Mouse (Mus musculus) bone marrow macrophage, adult 2 months (primary cell): ENCODE measurements around the gene Txnrd1.

Source experiments
- CTCF ChIP-seq: IDR thresholded peaks from 2 replicates; pipeline ENCODE4 v1.5.1; 2012; ENCODE audit warnings: low read depth, mild to moderate bottlenecking, low read length, moderate library complexity
- POLR2A ChIP-seq: IDR thresholded peaks from 2 replicates; pipeline ENCODE4 v1.6.1; 2012; ENCODE audit warnings: mild to moderate bottlenecking, low read depth, low read length, borderline replicate concordance

DNA sequence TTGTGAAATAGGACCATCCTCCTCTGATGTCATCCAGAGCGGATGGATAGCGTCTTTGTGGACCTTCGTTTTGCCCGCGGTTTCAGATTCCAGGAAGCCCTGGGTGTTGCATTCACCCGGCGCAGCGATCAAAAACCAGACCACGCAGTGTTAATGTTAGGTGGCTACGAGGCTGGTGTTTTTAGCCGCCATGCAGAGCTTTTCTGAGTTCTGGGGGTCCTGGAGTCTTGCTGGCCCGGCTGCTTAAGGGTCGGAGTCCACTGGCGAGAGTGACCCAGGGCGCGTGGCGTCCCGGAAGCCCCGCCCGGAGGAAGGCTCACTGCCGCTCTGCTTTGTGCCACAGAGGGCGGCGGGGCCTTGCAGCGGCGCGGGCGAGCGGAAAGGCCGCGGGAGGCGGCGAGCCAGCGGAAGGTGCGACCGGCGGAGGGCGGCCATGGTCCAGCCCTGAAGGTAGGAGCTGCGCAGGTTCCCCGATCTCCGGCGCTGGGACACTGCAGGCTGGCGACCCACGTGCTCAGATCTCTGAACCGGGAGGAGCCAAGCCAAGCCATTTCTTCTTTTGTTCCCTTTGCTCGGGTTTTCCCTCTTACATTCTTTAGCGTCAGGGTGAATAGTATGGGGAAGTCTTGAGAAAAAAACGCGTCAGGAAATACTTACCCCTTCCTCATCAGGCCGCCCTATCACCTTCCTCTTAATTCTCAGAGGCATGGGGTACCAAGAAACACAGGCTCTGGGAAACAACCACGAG lies 26.6 kb downstream of the Txnrd1 start:
- TF ChIP-seq POLR2A: no peak
- TF ChIP-seq CTCF: no peak
